Mouse (Mus musculus): ENCODE measurements around the gene Pla2g4e. TPM values are rescaled to one million over a fixed set of nuclear protein-coding genes. Genes with fewer than 3 reads are reported as not detected.

Pla2g4e gene
- polyA plus RNA-seq, 1 experiment from 2014 or later = 0.09 TPM

DNA sequence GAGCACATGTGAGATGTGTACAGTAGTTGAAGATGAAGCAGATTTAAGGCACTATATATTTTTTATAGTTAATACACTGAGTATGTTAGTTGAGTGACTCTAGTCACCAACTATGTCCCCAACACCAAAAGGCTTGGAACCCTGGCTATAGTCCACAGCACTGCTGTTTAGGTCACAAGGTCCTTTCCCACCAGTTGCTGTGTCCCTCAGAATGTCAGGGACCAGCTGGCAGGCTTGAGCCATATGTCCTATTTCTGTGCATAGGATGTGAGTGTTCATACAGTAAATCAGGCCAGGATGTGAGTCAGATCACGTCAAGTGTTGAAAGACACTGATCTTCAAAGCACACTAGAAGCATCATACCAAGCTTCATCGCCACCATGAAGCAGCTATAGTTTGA is 120.2 kb downstream of the Pla2g4e start:
- DNase-seq (ENCODE audit: low spot score) = no peak

DNA sequence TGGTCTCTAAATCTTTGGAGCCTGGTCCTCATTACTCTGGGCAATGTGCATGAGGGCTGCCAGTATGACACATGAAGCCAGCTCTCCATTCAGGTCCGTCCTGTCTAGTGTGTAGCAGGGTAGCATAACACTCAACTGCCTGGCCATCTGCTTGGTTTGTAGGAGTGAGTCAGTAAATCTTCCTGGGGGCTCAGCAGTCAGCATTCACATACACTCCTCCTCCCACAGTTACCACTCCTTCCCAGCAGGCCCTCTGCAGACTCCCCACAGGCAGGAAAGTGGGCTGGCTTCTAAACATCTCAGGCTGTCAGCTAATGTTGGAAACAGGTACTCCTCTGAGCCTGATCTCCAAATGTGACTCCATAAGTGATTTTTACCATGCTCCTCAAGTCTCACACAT is 121.0 kb downstream of the Pla2g4e start:
- no peak for DNase-seq (ENCODE audit: low spot score)

- no peak for DNase-seq (ENCODE audit: low spot score)
Measured at GRCm38 (mm10) chr2:120122983-120123382, 122.2 kb downstream of the Pla2g4e start.

DNA sequence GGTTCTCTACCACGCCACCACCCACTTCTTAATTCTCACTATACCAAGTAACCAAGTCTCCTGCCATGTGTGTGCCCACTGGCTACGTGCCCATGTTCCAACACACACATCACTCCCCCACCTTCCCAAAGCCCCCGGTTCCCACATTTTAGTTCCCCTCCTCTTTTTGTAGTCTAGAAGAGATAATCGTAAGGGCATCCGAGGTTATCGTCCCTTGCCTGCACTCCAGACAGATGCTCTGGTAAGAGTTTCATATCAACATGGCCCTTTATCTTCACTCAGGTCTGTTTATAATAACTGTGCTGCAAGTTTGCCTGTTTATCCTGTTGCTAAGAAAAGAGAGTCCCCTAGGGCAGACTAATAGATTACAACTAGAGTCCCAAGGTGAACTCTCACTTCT is 127.8 kb downstream of the Pla2g4e start:
- DNase-seq (ENCODE audit: low spot score) = no peak

Other genes with a start within 250 kb of the Pla2g4e start
- 18.3 and 22.1 TPM in 2 replicates for gene Jmjd7, start 217.9 kb downstream of the Pla2g4e start, polyA plus RNA-seq (2015; fragmentation: Nextera tagmentation; extraction: Ambion mirVana)
- 0.70 and 1.3 TPM in 2 replicates for gene Gm28042, start 217.8 kb downstream of the Pla2g4e start, polyA plus RNA-seq (2015; fragmentation: Nextera tagmentation; extraction: Ambion mirVana)
- gene Pla2g4b, start 211.9 kb downstream of the Pla2g4e start, polyA plus RNA-seq (2015; fragmentation: Nextera tagmentation; extraction: Ambion mirVana) = 0.33 and 1.1 TPM in 2 replicates
- gene Ehd4, start 90.7 kb downstream of the Pla2g4e start, polyA plus RNA-seq (2015; fragmentation: Nextera tagmentation; extraction: Ambion mirVana) = 33.4 and 34.5 TPM in 2 replicates
- gene Pla2g4d, start 43.9 kb upstream of the Pla2g4e start, polyA plus RNA-seq (2015; fragmentation: Nextera tagmentation; extraction: Ambion mirVana) = 0.08 and 0.13 TPM in 2 replicates
- gene Pla2g4f, start 68.8 kb upstream of the Pla2g4e start, polyA plus RNA-seq (2015; fragmentation: Nextera tagmentation; extraction: Ambion mirVana) = 0.30 and 0.32 TPM in 2 replicates
- gene Vps39, start 107.8 kb upstream of the Pla2g4e start, polyA plus RNA-seq (2015; fragmentation: Nextera tagmentation; extraction: Ambion mirVana) = 25.4 and 25.7 TPM in 2 replicates
- gene Ganc, start 158.6 kb upstream of the Pla2g4e start, polyA plus RNA-seq (2015; fragmentation: Nextera tagmentation; extraction: Ambion mirVana) = 24.1 and 31.9 TPM in 2 replicates
- gene Tmem87a, start 158.8 kb upstream of the Pla2g4e start, polyA plus RNA-seq (2015; fragmentation: Nextera tagmentation; extraction: Ambion mirVana) = 21.7 and 26.1 TPM in 2 replicates
- gene Capn3, start 210.7 kb upstream of the Pla2g4e start, polyA plus RNA-seq (2015; fragmentation: Nextera tagmentation; extraction: Ambion mirVana) = 90.9 and 99.1 TPM in 2 replicates